Mouse (Mus musculus): ENCODE results near the gene Sema3a. TPM values are rescaled to one million over a fixed set of nuclear protein-coding genes. Genes with fewer than 3 reads are reported as not detected.

Gene Sema3a
- total RNA-seq, 1 experiment from 2014 or later: 1.1 TPM

GRCm38 (mm10) chr5:13320138-13320537, 194.9 kb downstream of the Sema3a start:
- no peak for DNase-seq

GRCm38 (mm10) chr5:13327281-13327680, 202.1 kb downstream of the Sema3a start:
- DNase-seq: no peak

- DNase-seq: no peak
These were observed 206.2 kb downstream of the Sema3a start for GRCm38 (mm10) chr5:13331412-13331811.

GRCm38 (mm10) chr5:13337665-13338064, 212.5 kb downstream of the Sema3a start:
- no peak for DNase-seq

- no peak for DNase-seq
These were observed 221.9 kb downstream of the Sema3a start for GRCm38 (mm10) chr5:13347068-13347467.

GRCm38 (mm10) chr5:13351611-13352010, 226.4 kb downstream of the Sema3a start:
- no peak for DNase-seq

GRCm38 (mm10) chr5:13352995-13353394, 227.8 kb downstream of the Sema3a start:
- no peak for DNase-seq

GRCm38 (mm10) chr5:13353539-13353938, 228.3 kb downstream of the Sema3a start:
- no peak for DNase-seq

GRCm38 (mm10) chr5:13354913-13355312, 229.7 kb downstream of the Sema3a start:
- DNase-seq: no peak

GRCm38 (mm10) chr5:13358770-13359169, 233.6 kb downstream of the Sema3a start:
- DNase-seq: no peak

- no peak for DNase-seq
These were observed 235.5 kb downstream of the Sema3a start for GRCm38 (mm10) chr5:13360711-13361110.

- DNase-seq: no peak
These were observed 239.9 kb downstream of the Sema3a start for GRCm38 (mm10) chr5:13365108-13365507.

- no peak for DNase-seq
These were observed 254.0 kb downstream of the Sema3a start for GRCm38 (mm10) chr5:13379223-13379622.

- DNase-seq: no peak
These were observed 258.8 kb downstream of the Sema3a start for GRCm38 (mm10) chr5:13384047-13384446.

- DNase-seq: no peak
These were observed 259.5 kb downstream of the Sema3a start for GRCm38 (mm10) chr5:13384714-13385113.

- no peak for DNase-seq
These were observed 261.4 kb downstream of the Sema3a start for GRCm38 (mm10) chr5:13386603-13387002.

GRCm38 (mm10) chr5:13387679-13388078, 262.5 kb downstream of the Sema3a start:
- DNase-seq: no peak

- no peak for DNase-seq
These were observed 264.8 kb downstream of the Sema3a start for GRCm38 (mm10) chr5:13389995-13390394.

GRCm38 (mm10) chr5:13405432-13405831, 280.2 kb downstream of the Sema3a start:
- DNase-seq: no peak

- DNase-seq: no peak
These were observed 280.9 kb downstream of the Sema3a start for GRCm38 (mm10) chr5:13406131-13406530.

GRCm38 (mm10) chr5:13411920-13412319, 286.7 kb downstream of the Sema3a start:
- no peak for DNase-seq

GRCm38 (mm10) chr5:13413915-13414525, 288.8 kb downstream of the Sema3a start:
- DNase-seq: no peak

GRCm38 (mm10) chr5:13416960-13417710, 291.9 kb downstream of the Sema3a start:
- DNase-seq: no peak
